10 mouse cellular contexts compared by ENCODE assay signal in the genomic region with DNA sequence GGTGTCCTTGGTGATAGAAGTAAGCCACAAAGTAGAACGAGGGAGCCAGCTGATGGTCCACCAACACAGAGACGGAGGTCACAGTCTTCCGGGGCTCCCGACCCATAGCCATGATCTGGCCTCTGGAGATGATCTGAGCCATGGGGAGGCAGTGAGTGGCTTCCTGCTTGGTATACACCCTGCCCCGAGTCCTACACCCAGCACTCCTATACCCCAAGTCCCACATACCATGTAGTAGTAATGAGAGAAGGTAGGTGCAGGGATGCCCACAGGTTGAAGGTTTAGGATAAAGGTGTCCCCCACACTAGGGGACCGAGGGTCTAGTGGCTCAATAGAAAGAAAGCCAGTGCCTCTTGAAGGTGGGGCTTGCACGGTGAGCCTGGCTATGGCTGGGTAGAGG. TPM values are rescaled to one million over a fixed set of nuclear protein-coding genes. Genes with fewer than 3 reads are reported as not detected.
DNase-seq lines count a peak whose midpoint lies in the region; ATAC-seq and TF ChIP-seq lines count a peak whose summit lies in the region.
"Not testable (repeated sequence)": the region's sequence is repeated elsewhere in the genome, so short reads cannot be mapped to it uniquely, and the experiment has no call there.
"Had no signal": no experiment of that assay in that cellular context is flagged by ENCODE, and none has a peak within 500 bp of the region (broad histone marks: within the 10 kb centered on the region; RNA-seq: fewer than 3 reads in every experiment).

No protein-coding gene starts in this region.

- H3K27ac ChIP-seq in forebrain, embryonic 11.5 days (ENCODE audit: low read depth, low read length); heart, embryonic 10.5 days; intestine, embryonic 14.5 days (ENCODE audit: low read depth); liver, postnatal 0 days (ENCODE audit: low read depth): not testable (repeated sequence)
- peak overlapping the region; percentile 16; the same call in 1 of the 2 replicates for H3K27ac ChIP-seq in testis, adult 2 months (ENCODE audit: control insufficient read depth, insufficient read depth, low read depth, low read length)

- not testable (repeated sequence) for H3K27me3 ChIP-seq in forebrain, embryonic 11.5 days (ENCODE audit: control insufficient read depth, insufficient read depth, low read length); intestine, embryonic 14.5 days (replicated peaks; ENCODE audit: control insufficient read depth, insufficient read depth, low read length); liver, postnatal 0 days (ENCODE audit: insufficient read depth, low read length); testis, adult 2 months (ENCODE audit: control insufficient read depth, insufficient read depth, low read length)
- H3K27me3 ChIP-seq in heart, embryonic 10.5 days (ENCODE audit: insufficient read depth, poor library complexity, severe bottlenecking), result peaks cover 23% of the 10 kb centered on the region

- not testable (repeated sequence) for H3K9ac ChIP-seq in forebrain, embryonic 11.5 days (ENCODE audit: low read length); intestine, embryonic 14.5 days (ENCODE audit: low read length); liver, postnatal 0 days (replicated peaks)

- not testable (repeated sequence) for TF ChIP-seq EP300 in liver, postnatal 0 days (IDR thresholded peaks at IDR 0.05; ENCODE audit: low read depth)

- ATAC-seq in forebrain, embryonic 11.5 days (replicated peaks; ENCODE audit: low FRiP score); intestine, embryonic 14.5 days (replicated peaks; ENCODE audit: low FRiP score, low TSS enrichment, low read depth); liver, postnatal 0 days: not testable (repeated sequence)

- not testable (repeated sequence) for TF ChIP-seq CTCF in liver, postnatal 0 days (IDR thresholded peaks at IDR 0.05; ENCODE audit: low read depth); testis, adult 2 months (IDR thresholded peaks at IDR 0.05; ENCODE audit: control insufficient read depth, insufficient read depth, insufficient replicate concordance, low read depth, low read length)

- H3K4me3 ChIP-seq in forebrain, embryonic 11.5 days (ENCODE audit: low read depth, low read length); heart, embryonic 10.5 days; intestine, embryonic 14.5 days (ENCODE audit: low read depth, low read length); liver, postnatal 0 days (ENCODE audit: low read depth, low read length): not testable (repeated sequence)
- peak overlapping the region; percentile 60 for H3K4me3 ChIP-seq in testis, adult 2 months (ENCODE audit: control insufficient read depth, low read depth, low read length)

- not testable (repeated sequence) for H3K9me3 ChIP-seq in forebrain, embryonic 11.5 days (ENCODE audit: control insufficient read depth, low read length); heart, embryonic 10.5 days; intestine, embryonic 14.5 days (ENCODE audit: control insufficient read depth, low read length); liver, postnatal 0 days (ENCODE audit: low read length)

- not testable (repeated sequence) for H3K4me2 ChIP-seq in forebrain, embryonic 11.5 days (ENCODE audit: low read depth, low read length, severe bottlenecking); intestine, embryonic 14.5 days (ENCODE audit: low read length)
- peak overlapping the region; percentile 48 for H3K4me2 ChIP-seq in liver, postnatal 0 days (ENCODE audit: low read depth, low read length)

- WGBS in forebrain, embryonic 11.5 days, result 86% methylated on average over 7 of the region's 7 CpGs
- WGBS in heart, embryonic 10.5 days, result 86% methylated on average over 7 of the region's 7 CpGs
- 86% methylated on average over 7 of the region's 7 CpGs for WGBS in intestine, embryonic 14.5 days
- WGBS in liver, postnatal 0 days (ENCODE audit: insufficient replicate concordance), result 79% methylated on average over 7 of the region's 7 CpGs

- DNase-seq in forebrain, embryonic 11.5 days (ENCODE audit: low spot score), result peak; percentile 33
- peak; percentile 85 for DNase-seq in heart, adult 11 months
- peak; percentile 22 for DNase-seq in heart, embryonic 10.5 days (ENCODE audit: low spot score)
- DNase-seq in intestine, embryonic 14.5 days (ENCODE audit: low spot score), result peak; percentile 43
- not testable (repeated sequence) for DNase-seq in liver, postnatal 0 days

- not testable (repeated sequence) for TF ChIP-seq POLR2A in testis, adult 2 months (IDR thresholded peaks at IDR 0.05; ENCODE audit: control insufficient read depth, low read depth, low read length)

- not testable (repeated sequence) for H3K4me1 ChIP-seq in forebrain, embryonic 11.5 days (replicated peaks; ENCODE audit: control insufficient read depth, insufficient read depth, low read length); heart, embryonic 10.5 days; intestine, embryonic 14.5 days (replicated peaks; ENCODE audit: control insufficient read depth, insufficient read depth, low read length); liver, postnatal 0 days (ENCODE audit: insufficient read depth); testis, adult 2 months (ENCODE audit: control insufficient read depth, insufficient read depth, low read length)

- H3K36me3 ChIP-seq in forebrain, embryonic 11.5 days (ENCODE audit: control insufficient read depth, insufficient read depth, low read length); heart, embryonic 10.5 days; intestine, embryonic 14.5 days (ENCODE audit: control insufficient read depth, insufficient read depth, low read length); liver, postnatal 0 days (replicated peaks; ENCODE audit: insufficient read depth, low read length); testis, adult 2 months (ENCODE audit: control insufficient read depth, insufficient read depth, low read length): not testable (repeated sequence)

RNA-seq across cellular contexts. Expression of gene C4b, which starts 4.0 kb away (rescaled TPM):
- 0.05 TPM in 1 of 2 replicates, not detected in the other for polyA plus RNA-seq in forebrain, embryonic 11.5 days (2014; fragmentation: Nextera tagmentation; extraction: Ambion mirVana)
- polyA plus RNA-seq in heart, embryonic 10.5 days (2016; fragmentation: Nextera tagmentation; extraction: Ambion mirVana), result not detected in 2 replicates
- polyA plus RNA-seq in intestine, embryonic 14.5 days (2014; fragmentation: Nextera tagmentation; extraction: Ambion mirVana), result 0.23 and 0.28 TPM in 2 replicates
- 151 and 198 TPM in 2 replicates for polyA plus RNA-seq in liver, postnatal 0 days (2015; fragmentation: Nextera tagmentation; extraction: Ambion mirVana)
- 15.0 and 17.6 TPM in 2 replicates for polyA plus RNA-seq in testis, adult 2 months (2012; rRNA removed)
- polyA plus RNA-seq: activated CD4-positive, CD25-positive, alpha-beta regulatory T cell, adult 4 months; C2C12; CD4-positive, CD25-positive, alpha-beta regulatory T cell, adult 4 months; G1E had no signal

Comparison
In these comparisons a context has a peak if more than half of its experiments do, and no peak if none do; other contexts are left out.
1. RNA of gene C4b, which starts 4.0 kb away (polyA plus RNA-seq): 151 to 198 TPM in liver, postnatal 0 days and 15.0 to 17.6 TPM in testis, adult 2 months; 0.23 to 0.28 TPM in intestine, embryonic 14.5 days, 0.05 TPM in forebrain, embryonic 11.5 days and not detected in heart, embryonic 10.5 days; every median in the first group is over 10 times any median in the second.